Mouse (Mus musculus) CH12F3 (cell line): Measurements from ENCODE around the gene Tmem54.

ENCODE experiments used
- in situ Hi-C: fragments of 300-500 bp; cut with MboI; formaldehyde crosslinking; loops from 2 replicates; pipeline ENCODE4 v1.14.3; 2020; ENCODE audit warnings: low sequenced_read_pairs

The Tmem54 gene

GRCm38 (mm10) chr4:129128582-129129338 lies 23.4 kb downstream of the Tmem54 start:
- in situ Hi-C loops: no loop called here

GRCm38 (mm10) chr4:129129387-129129786 lies 24.0 kb downstream of the Tmem54 start:
- in situ Hi-C loops: no loop called here

DNA sequence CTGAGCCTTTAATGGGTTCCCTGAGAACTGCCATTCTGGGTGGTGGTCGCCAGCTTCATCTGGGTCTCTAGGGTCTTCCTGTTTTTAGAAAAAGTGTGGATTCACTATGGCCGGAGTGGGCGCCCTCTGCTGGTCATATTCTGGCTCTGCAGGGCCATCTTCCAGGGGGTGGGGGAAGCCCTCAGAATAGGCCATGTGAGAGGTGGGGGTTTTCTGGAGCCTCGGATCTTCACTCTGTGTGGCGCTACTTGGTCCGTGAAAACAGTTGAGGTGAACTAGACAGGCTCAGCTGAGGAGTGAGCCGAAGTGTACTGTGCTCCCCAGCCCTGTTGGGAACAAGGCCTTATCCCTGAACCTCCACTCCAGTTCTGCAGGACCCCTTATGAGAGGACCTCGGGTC lies 24.8 kb downstream of the Tmem54 start:
- in situ Hi-C loops: no loop called here

- in situ Hi-C loops: no loop called here
Measured at GRCm38 (mm10) chr4:129130755-129131303, 25.5 kb downstream of the Tmem54 start.

DNA sequence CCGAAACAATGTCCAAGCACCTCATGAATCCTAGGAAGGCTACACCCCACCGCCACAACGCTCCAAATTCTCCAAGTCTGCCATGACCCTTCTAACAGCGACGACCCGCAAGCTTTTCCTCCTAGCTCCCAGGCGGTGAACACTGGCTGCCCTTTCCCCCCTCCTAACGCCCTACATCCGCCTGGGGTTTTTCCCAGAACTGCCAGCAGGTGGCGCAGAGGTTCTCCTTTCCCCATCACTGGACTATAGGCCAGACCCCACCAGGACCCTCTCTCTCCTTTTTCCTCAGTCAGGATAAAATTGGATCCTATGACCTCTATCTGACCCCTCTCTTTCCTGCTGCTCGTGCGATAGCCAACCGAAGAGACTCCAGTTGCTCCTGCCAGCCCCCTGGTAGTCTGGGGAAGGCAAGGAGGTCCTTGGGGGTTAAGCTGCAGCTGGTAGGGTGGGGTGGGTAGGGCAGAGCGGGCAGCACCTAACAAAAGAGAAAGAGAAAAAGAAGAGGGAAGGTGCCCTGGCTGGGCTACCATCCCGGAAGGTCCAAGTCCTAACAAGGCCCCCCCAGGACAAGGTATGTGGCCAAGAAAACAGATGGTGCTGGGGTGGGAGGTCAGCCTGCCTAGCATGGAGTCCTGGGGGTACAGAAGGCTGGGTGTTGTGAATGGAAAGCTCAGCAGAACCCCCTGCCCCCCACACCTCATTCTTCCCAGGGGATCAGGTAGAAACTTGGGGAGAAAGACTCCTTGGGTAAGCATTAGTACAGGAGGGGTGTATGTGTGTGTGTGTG lies 29.6 kb downstream of the Tmem54 start:
- in situ Hi-C loops: no loop called here

DNA sequence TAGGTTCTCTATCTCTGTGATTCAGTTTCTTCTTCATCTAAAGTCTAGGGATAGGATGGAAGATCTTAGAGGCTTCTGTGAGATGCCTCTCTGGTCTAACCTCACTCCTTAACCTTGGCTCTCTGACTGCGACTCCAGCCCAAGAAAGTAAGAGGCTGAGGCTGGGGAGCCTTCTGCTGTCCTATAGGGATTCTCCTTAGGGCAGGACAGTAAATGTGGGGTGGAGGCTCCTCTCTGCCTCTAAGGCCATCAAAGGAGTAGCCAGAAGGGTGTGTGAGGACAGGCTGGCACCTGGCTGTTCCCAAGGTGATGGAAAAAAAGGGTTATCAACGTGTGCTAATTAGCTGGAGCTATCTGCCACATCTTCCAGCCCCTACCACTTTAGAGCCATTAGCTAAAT lies 30.3 kb downstream of the Tmem54 start:
- in situ Hi-C loops: no loop called here

- in situ Hi-C loops: no loop called here
Measured at GRCm38 (mm10) chr4:129136189-129136578, 30.8 kb downstream of the Tmem54 start.

GRCm38 (mm10) chr4:129136579-129137391 lies 31.4 kb downstream of the Tmem54 start, which contains the start of gene Fndc5:
Gene Fndc5, plus strand, starts transcription at chr4:129136999.
- in situ Hi-C loops: no loop called here

- in situ Hi-C loops: no loop called here
Measured at GRCm38 (mm10) chr4:129137392-129138321, 32.3 kb downstream of the Tmem54 start.

DNA sequence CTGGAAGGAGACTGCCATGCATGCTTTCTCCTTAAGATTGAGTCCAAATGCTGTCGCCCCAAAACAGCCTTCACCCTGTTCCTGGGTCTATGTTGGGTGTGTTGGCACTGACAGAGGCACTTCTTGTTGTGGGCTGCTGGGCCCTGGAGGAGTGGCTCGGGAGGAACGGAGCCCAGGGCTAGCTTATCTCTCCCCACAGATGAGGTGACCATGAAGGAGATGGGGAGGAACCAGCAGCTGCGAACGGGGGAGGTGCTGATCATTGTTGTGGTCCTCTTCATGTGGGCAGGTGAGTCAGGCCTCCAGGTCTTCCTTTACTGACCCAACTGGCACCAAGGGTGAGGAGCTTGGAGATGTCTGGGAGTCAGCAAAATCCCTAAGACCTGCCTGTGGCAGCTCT lies 34.3 kb downstream of the Tmem54 start:
- in situ Hi-C loops: no loop called here

GRCm38 (mm10) chr4:129140808-129141207 lies 35.5 kb downstream of the Tmem54 start:
- in situ Hi-C loops: no loop called here

DNA sequence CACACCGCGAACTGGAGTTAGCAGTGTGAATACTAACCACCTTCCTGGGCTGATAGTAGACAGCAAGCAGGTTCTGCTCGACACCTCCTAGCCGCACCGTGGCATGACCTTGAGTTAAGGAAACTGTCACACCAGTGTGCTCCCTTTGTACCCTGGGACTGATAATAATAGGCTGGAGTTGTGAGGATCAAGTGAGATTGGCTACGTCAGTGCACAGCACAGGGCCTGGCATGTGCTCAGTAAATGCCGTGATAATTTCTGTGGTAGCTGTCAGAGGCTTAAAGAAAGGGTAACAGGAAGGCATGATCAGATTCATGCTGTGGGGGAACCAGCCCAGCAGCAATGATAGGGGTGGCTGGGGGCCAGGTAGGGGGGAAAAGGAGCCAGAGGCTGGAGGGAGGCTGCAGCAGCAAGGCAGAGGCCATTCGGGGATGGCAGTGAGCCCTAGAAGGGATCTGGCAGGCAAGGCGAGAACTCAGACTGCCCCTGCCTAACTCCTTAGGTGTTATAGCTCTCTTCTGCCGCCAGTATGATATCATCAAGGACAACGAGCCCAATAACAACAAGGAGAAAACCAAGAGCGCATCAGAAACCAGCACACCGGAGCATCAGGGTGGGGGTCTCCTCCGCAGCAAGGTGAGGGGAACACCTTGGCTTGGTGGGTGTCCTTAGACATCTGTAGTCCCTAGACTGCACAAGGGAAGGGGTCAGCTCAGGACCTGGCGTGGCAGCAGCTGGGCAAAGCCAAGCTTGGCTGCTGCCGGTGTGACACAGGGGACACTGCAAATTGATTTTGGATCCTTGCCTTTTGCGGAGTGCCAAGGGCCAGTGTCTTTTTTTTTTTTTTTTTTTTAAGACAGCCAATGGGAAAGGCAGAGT lies 36.5 kb downstream of the Tmem54 start:
- in situ Hi-C loops: no loop called here

DNA sequence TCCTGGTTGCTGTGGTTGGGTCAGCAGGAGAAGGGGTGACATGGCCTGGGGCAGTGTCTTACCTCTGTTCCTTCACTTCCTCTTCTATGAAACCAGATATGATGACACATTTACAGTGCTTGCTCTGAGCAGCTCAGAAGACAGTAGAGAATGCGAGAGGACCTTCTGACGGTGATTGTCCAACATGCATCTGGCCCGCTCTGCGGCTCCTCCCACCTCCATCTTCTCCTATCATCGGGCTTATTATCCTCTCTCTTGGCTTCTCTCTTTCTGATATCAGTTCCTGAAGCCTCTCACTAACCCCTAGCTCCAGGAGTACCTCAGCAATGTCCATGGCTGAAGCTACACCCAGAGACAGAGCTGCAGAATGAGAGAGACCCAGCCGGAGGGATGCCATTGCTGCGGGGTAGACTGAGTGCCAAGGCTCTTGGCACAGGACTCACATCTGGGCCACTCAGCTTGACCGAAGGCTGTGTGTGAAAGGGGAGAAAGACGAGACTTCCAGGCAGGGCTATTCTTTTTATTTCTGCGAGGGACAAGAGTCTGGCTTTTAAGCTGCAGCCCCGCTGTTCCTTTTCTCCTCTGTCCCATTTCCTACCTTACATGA lies 37.2 kb downstream of the Tmem54 start:
- in situ Hi-C loops: no loop called here

- in situ Hi-C loops: no loop called here
Measured at GRCm38 (mm10) chr4:129143509-129143908, 38.2 kb downstream of the Tmem54 start.

- in situ Hi-C loops: no loop called here
Measured at GRCm38 (mm10) chr4:129144401-129145367, 39.3 kb downstream of the Tmem54 start.

DNA sequence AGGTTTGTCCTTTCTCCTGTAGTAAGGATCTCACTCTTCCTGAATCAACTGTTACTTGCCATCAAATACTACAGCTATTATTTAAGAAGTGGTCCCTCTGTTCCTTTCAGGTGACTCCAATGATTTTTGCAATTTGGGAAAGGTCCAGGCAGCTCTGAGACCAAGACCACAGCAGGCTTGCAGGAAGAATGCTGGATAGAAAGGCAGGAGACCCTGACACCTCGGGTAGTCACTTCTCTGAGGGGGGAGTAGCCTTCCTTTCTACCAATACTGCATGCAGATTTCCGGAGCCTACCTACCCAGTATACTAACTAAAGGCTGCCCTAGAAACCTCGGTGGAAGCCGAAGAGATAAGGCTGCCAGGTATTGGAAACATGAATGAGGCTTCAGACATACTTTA lies 40.1 kb downstream of the Tmem54 start:
- in situ Hi-C loops: no loop called here

DNA sequence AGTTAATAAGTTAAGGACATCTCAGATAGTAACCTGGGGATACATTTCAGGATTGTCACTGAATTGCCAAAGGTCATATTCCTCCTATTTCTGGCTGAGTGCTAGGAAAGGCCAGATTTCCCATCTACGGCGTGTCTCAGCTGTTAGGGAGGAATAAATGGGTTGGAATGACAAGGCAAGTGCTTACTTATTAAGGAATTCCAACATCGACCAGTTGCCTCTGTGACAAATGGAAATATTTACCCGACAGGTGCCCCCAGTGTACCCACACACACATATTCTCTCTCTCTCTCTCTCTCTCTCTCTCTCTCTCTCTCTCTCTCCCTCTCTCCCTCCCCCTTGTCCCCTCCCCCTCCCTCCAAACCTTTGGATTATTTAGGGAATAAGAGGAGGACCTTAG lies 40.6 kb downstream of the Tmem54 start:
- in situ Hi-C loops: no loop called here
